Mouse (Mus musculus) midbrain, embryonic 11.5 days (tissue): Measurements from ENCODE around the gene Ctbp2. TPM values are rescaled to one million over a fixed set of nuclear protein-coding genes. Genes with fewer than 3 reads are reported as not detected.

Experiments used
- ATAC-seq: fragments of 200-750 bp; cut with Nextera tagmentation; 2 replicates; pipeline ENCODE4 v1.8.0; 2017; ENCODE audit warnings: moderate TSS enrichment, moderate library complexity; ENCODE audit not compliant: low FRiP score
- DNase-seq: peaks from one replicate; pipeline ENCODE4 v3.0.0; 2015; ENCODE audit warnings: low spot score; ENCODE audit errors: missing footprints
- H3K27ac ChIP-seq: fragments of 300-500 bp; sonication (generic); 2 replicates; pipeline ENCODE4 v1.5.1; 2014; ENCODE audit warnings: low read depth, low read length
- H3K27me3 ChIP-seq: fragments of 300-500 bp; sonication (generic); 2 replicates; pipeline ENCODE4 v1.6.1; 2014; ENCODE audit warnings: mild to moderate bottlenecking, low read length, moderate library complexity, mixed read lengths; ENCODE audit not compliant: control insufficient read depth, insufficient read depth
- H3K36me3 ChIP-seq: fragments of 300-500 bp; sonication (generic); 2 replicates; pipeline ENCODE4 v1.6.1; 2014; ENCODE audit warnings: mild to moderate bottlenecking, low read length, moderate library complexity, mixed read lengths; ENCODE audit not compliant: control insufficient read depth, insufficient read depth
- H3K4me1 ChIP-seq: fragments of 300-500 bp; sonication (generic); 2 replicates; pipeline ENCODE4 v1.6.1; 2014; ENCODE audit warnings: low read length; ENCODE audit not compliant: control insufficient read depth, insufficient read depth
- H3K4me2 ChIP-seq: fragments of 300-500 bp; sonication (generic); 2 replicates; pipeline ENCODE4 v1.6.1; 2014; ENCODE audit warnings: mild to moderate bottlenecking, moderate library complexity
- H3K4me3 ChIP-seq: fragments of 300-500 bp; sonication (generic); 2 replicates; pipeline ENCODE4 v1.5.1; 2014; ENCODE audit warnings: low read depth, low read length
- H3K9ac ChIP-seq: fragments of 300-500 bp; sonication (generic); 2 replicates; pipeline ENCODE4 v1.6.1; 2014; ENCODE audit warnings: low read length
- H3K9me3 ChIP-seq: fragments of 300-500 bp; sonication (generic); 2 replicates; pipeline ENCODE4 v1.6.1; 2016; ENCODE audit warnings: low read length; ENCODE audit not compliant: control insufficient read depth
- WGBS: fragments of 180-500 bp; shearing (Covaris S2); extraction: QIAGEN DNeasy Blood & Tissue Kit; methylation state at CpG from one replicate; pipeline ENCODE4 v1.1.7; 2014; 5-methylcytosine and 5-hydroxymethylcytosine counted together
- polyA plus RNA-seq: library from polyadenylated mRNA; unstranded; fragments of >200 nt; fragmentation: Nextera tagmentation; extraction: Ambion mirVana; gene quantifications from 2 replicates; pipeline ENCODE4 v1.2.1, GENCODE M21; 2014

The Ctbp2 gene
- polyA plus RNA-seq, 1 experiment from 2014 or later: 131 TPM

- no peak for ATAC-seq
- Histone ChIP-seq H3K4me2 (no peak overlapping the region), H3K36me3 (no peaks in the 10 kb centered on the region), H3K4me3 (no peak overlapping the region), H3K27me3 (no peaks in the 10 kb centered on the region), H3K9me3 (no peaks in the 10 kb centered on the region), H3K27ac (no peak overlapping the region), H3K4me1 (peaks cover 14% of the 10 kb centered on the region), H3K9ac (no peak overlapping the region)
- DNase-seq: no peak
- 86% methylated on average over 1 of the region's 1 CpGs for WGBS
Measured at GRCm38 (mm10) chr7:133078929-133079328, 45.2 kb downstream of the Ctbp2 start.

GRCm38 (mm10) chr7:133074462-133075133 is 49.6 kb downstream of the Ctbp2 start:
- H3K9me3 ChIP-seq: no peaks in the 10 kb centered on the region
- WGBS: 61% methylated on average over 10 of the region's 10 CpGs
- peak; percentile 39 for ATAC-seq
- H3K27me3 ChIP-seq: no peaks in the 10 kb centered on the region
- H3K9ac ChIP-seq: no peak overlapping the region
- H3K27ac ChIP-seq: peak overlapping the region; percentile 37; the same call in 1 of the 2 replicates
- H3K4me3 ChIP-seq: no peak overlapping the region
- no peak overlapping the region for H3K4me2 ChIP-seq
- H3K4me1 ChIP-seq: peaks cover 52% of the 10 kb centered on the region
- DNase-seq: no peak
- H3K36me3 ChIP-seq: no peaks in the 10 kb centered on the region

- Histone ChIP-seq H3K9me3 (no peaks in the 10 kb centered on the region), H3K4me3 (no peak overlapping the region), H3K27ac (peak overlapping the region; percentile 17; the same call in 1 of the 2 replicates), H3K4me2 (no peak overlapping the region), H3K36me3 (no peaks in the 10 kb centered on the region), H3K27me3 (no peaks in the 10 kb centered on the region), H3K9ac (no peak overlapping the region), H3K4me1 (peaks cover 52% of the 10 kb centered on the region)
- DNase-seq (peak; percentile 88), ATAC-seq (0 out of 2 replicates have a peak, but pooled peaks have one; percentile 23)
- WGBS: 49% methylated on average over 9 of the region's 9 CpGs
Measured at GRCm38 (mm10) chr7:133073147-133073651, 51.0 kb downstream of the Ctbp2 start.

GRCm38 (mm10) chr7:133072535-133072934 is 51.6 kb downstream of the Ctbp2 start:
- DNase-seq (no peak), ATAC-seq (peak; percentile 62; the same call in 1 of the 2 replicates)
- Histone ChIP-seq H3K4me3 (no peak overlapping the region), H3K36me3 (no peaks in the 10 kb centered on the region), H3K4me1 (peaks cover 58% of the 10 kb centered on the region), H3K27ac (peak overlapping the region; percentile 59; the same call in 1 of the 2 replicates), H3K4me2 (peak overlapping the region; percentile 18; the same call in 1 of the 2 replicates), H3K27me3 (no peaks in the 10 kb centered on the region), H3K9me3 (no peaks in the 10 kb centered on the region), H3K9ac (no peak overlapping the region)
- WGBS: 31% methylated on average over 4 of the region's 4 CpGs

- ATAC-seq (no peak), DNase-seq (peak; percentile 84)
- WGBS: 48% methylated on average over 7 of the region's 7 CpGs
- H3K9ac ChIP-seq: 0 out of 2 replicates have a peak overlapping the region, but pooled peaks have one; percentile 6
- H3K9me3 ChIP-seq: no peaks in the 10 kb centered on the region
- H3K27me3 ChIP-seq: no peaks in the 10 kb centered on the region
- H3K4me3 ChIP-seq: no peak overlapping the region
- H3K4me1 ChIP-seq: peaks cover 38% of the 10 kb centered on the region
- H3K36me3 ChIP-seq: no peaks in the 10 kb centered on the region
- H3K4me2 ChIP-seq: no peak overlapping the region
- no peak overlapping the region for H3K27ac ChIP-seq
Measured at GRCm38 (mm10) chr7:133067321-133067841, 56.8 kb downstream of the Ctbp2 start.

- Histone ChIP-seq H3K4me1 (peaks cover 32% of the 10 kb centered on the region), H3K9ac (no peak overlapping the region), H3K36me3 (no peaks in the 10 kb centered on the region), H3K9me3 (no peaks in the 10 kb centered on the region), H3K4me3 (no peak overlapping the region), H3K27me3 (no peaks in the 10 kb centered on the region), H3K4me2 (no peak overlapping the region), H3K27ac (no peak overlapping the region)
- 38% methylated on average over 6 of the region's 6 CpGs for WGBS
- no peak for DNase-seq
- no peak for ATAC-seq
Measured at GRCm38 (mm10) chr7:133066776-133067175, 57.4 kb downstream of the Ctbp2 start.

- Histone ChIP-seq H3K27me3 (no peaks in the 10 kb centered on the region), H3K4me2 (no peak overlapping the region), H3K27ac (no peak overlapping the region), H3K36me3 (no peaks in the 10 kb centered on the region), H3K9ac (no peak overlapping the region), H3K4me3 (no peak overlapping the region), H3K4me1 (peaks cover 5% of the 10 kb centered on the region), H3K9me3 (no peaks in the 10 kb centered on the region)
- WGBS: 93% methylated on average over 3 of the region's 3 CpGs
- DNase-seq: no peak
- ATAC-seq: no peak
Measured at GRCm38 (mm10) chr7:133062055-133062454, 62.1 kb downstream of the Ctbp2 start.

GRCm38 (mm10) chr7:133060170-133060569 is 64.0 kb downstream of the Ctbp2 start:
- DNase-seq: no peak
- no peak for ATAC-seq
- no peaks in the 10 kb centered on the region for H3K36me3 ChIP-seq

GRCm38 (mm10) chr7:133059517-133060104 is 64.5 kb downstream of the Ctbp2 start:
- ATAC-seq (no peak), DNase-seq (peak; percentile 78)
- no peaks in the 10 kb centered on the region for H3K27me3 ChIP-seq
- no peak overlapping the region for H3K9ac ChIP-seq
- H3K36me3 ChIP-seq: no peaks in the 10 kb centered on the region
- H3K4me3 ChIP-seq: no peak overlapping the region
- no peak overlapping the region for H3K27ac ChIP-seq
- no peaks in the 10 kb centered on the region; the same call in 1 of the 2 replicates for H3K4me1 ChIP-seq
- WGBS: 81% methylated on average over 9 of the region's 9 CpGs
- H3K9me3 ChIP-seq: no peaks in the 10 kb centered on the region
- H3K4me2 ChIP-seq: no peak overlapping the region

More at GRCm38 (mm10) chr7:133060170-133060569, 64.0 kb downstream of the Ctbp2 start:
- H3K4me2 ChIP-seq: no peak overlapping the region
- H3K27me3 ChIP-seq: no peaks in the 10 kb centered on the region
- H3K27ac ChIP-seq: no peak overlapping the region
- no peaks in the 10 kb centered on the region for H3K9me3 ChIP-seq
- no peak overlapping the region for H3K9ac ChIP-seq
- no peak overlapping the region for H3K4me3 ChIP-seq
- 94% methylated on average over 6 of the region's 6 CpGs for WGBS
- H3K4me1 ChIP-seq: no peaks in the 10 kb centered on the region; the same call in 1 of the 2 replicates
